Mouse (Mus musculus): Measurements from ENCODE around the gene Zbtb34. TPM values are rescaled to one million over a fixed set of nuclear protein-coding genes. Genes with fewer than 3 reads are reported as not detected.

The Zbtb34 gene
- 1 to 10 TPM; 5.6 to 6.9 (median 6.5) TPM for total RNA-seq (2022)

- peak; percentile 59 for DNase-seq (ENCODE audit: low spot score)
Observed at GRCm38 (mm10) chr2:33430771-33431699, at the start of gene Zbtb34. Zbtb34 (minus strand) TSS chr2:33431324.

- no peak for DNase-seq (ENCODE audit: low spot score)
Observed at GRCm38 (mm10) chr2:33477961-33478755, 47.0 kb upstream of the Zbtb34 start.

- DNase-seq (ENCODE audit: low spot score), result no peak
Observed at GRCm38 (mm10) chr2:33475961-33476360, 44.8 kb upstream of the Zbtb34 start.

- peak; percentile 96 for DNase-seq (ENCODE audit: low spot score)
Observed at GRCm38 (mm10) chr2:33468466-33469097, 37.5 kb upstream of the Zbtb34 start, which contains the start of gene Zbtb43. Zbtb43 (minus strand) TSS chr2:33468559.

GRCm38 (mm10) chr2:33467546-33468465 is 36.7 kb upstream of the Zbtb34 start:
- DNase-seq (ENCODE audit: low spot score), result no peak

GRCm38 (mm10) chr2:33465966-33466365 is 34.8 kb upstream of the Zbtb34 start:
- peak; percentile 32 for DNase-seq (ENCODE audit: low spot score)

GRCm38 (mm10) chr2:33465215-33465614 is 34.1 kb upstream of the Zbtb34 start:
- no peak for DNase-seq (ENCODE audit: low spot score)

GRCm38 (mm10) chr2:33462066-33462465 is 30.9 kb upstream of the Zbtb34 start:
- DNase-seq (ENCODE audit: low spot score), result no peak

- no peak for DNase-seq (ENCODE audit: low spot score)
Observed at GRCm38 (mm10) chr2:33461066-33461465, 29.9 kb upstream of the Zbtb34 start.

GRCm38 (mm10) chr2:33459660-33460059 is 28.5 kb upstream of the Zbtb34 start:
- DNase-seq (ENCODE audit: low spot score), result no peak

GRCm38 (mm10) chr2:33456696-33457095 is 25.6 kb upstream of the Zbtb34 start:
- no peak for DNase-seq (ENCODE audit: low spot score)

- DNase-seq (ENCODE audit: low spot score), result no peak
Observed at GRCm38 (mm10) chr2:33456242-33456641, 25.1 kb upstream of the Zbtb34 start.

- no peak for DNase-seq (ENCODE audit: low spot score)
Observed at GRCm38 (mm10) chr2:33455350-33455749, 24.2 kb upstream of the Zbtb34 start.

- DNase-seq (ENCODE audit: low spot score), result no peak
Observed at GRCm38 (mm10) chr2:33454816-33455215, 23.7 kb upstream of the Zbtb34 start.

GRCm38 (mm10) chr2:33453476-33453875 is 22.4 kb upstream of the Zbtb34 start:
- DNase-seq (ENCODE audit: low spot score), result no peak

- DNase-seq (ENCODE audit: low spot score), result no peak
Observed at GRCm38 (mm10) chr2:33452721-33453120, 21.6 kb upstream of the Zbtb34 start.

GRCm38 (mm10) chr2:33452140-33452539 is 21.0 kb upstream of the Zbtb34 start:
- no peak for DNase-seq (ENCODE audit: low spot score)

- DNase-seq (ENCODE audit: low spot score), result no peak
Observed at GRCm38 (mm10) chr2:33451038-33451978, 20.2 kb upstream of the Zbtb34 start.

GRCm38 (mm10) chr2:33449119-33449873 is 18.2 kb upstream of the Zbtb34 start:
- no peak for DNase-seq (ENCODE audit: low spot score)

Measured in heart, adult 8-10 months (tissue).